Mouse (Mus musculus): ENCODE measurements around the gene Cubn.

Cubn gene

GRCm38 (mm10) chr2:13491734-13492133 lies at the start of gene Cubn:
Gene Cubn (minus strand): TSS chr2:13491813.
- DNase-seq, result peak; percentile 53 to 54

DNA sequence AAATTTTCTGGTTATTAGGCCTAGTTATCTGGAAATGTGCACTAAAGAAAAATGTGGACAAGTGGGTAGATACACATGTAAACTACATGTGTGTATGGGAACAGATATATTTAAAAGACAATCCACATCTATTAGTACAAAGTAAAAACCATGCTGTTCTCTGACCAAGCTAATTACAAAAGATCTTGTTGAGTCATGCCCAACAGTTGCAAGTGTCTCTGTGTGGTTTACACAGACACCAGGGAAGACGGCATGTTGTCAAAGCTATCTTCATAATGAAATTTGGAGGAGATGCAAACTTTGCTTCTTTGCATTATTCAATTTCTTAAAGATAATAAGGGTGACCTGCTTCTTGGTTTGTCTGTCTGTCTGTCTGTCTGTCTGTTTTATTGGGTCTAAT lies 48.2 kb upstream of the Cubn start:
- DNase-seq, result no peak

GRCm38 (mm10) chr2:13538704-13539377 lies 47.2 kb upstream of the Cubn start:
- no peak for DNase-seq

DNA sequence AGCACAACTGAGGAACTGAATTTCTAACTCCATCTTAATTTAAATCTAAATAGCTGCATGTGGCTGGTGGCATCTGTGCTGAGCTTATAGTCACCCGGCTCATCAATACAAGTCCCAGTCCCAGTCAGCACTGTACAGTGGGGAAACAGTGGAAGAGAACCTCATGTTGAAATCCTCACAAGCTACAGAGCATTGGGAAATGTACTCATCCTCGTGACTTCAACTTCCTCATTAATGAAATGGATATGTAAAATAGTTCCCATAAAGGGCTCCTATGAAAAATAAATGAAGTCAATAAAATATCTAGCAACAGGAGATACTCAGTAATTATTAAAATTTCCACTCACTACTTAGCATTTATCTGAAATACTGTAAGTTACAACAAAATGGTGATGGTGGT lies 46.6 kb upstream of the Cubn start:
- no peak for DNase-seq

DNA sequence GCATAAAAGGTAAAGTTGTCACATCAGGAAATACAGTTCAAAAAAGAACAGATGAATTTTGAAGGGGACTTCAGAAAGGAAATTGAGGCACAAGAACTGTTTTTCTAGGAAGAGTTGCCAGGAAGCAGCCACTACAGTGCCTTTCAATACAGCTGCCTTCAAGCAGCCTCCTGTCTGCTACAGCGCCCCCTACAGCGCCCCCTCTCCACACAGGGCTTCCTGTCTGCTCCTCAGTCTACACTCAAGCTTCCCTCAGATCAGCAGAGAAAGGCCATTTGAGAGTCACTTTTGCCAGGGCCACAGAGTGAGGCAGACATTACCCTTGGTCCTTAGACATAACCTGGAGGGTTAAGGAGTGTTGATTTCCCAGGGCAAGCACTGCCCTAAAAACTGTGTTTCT lies 46.1 kb upstream of the Cubn start:
- peak; percentile 20 to 41 for DNase-seq

DNA sequence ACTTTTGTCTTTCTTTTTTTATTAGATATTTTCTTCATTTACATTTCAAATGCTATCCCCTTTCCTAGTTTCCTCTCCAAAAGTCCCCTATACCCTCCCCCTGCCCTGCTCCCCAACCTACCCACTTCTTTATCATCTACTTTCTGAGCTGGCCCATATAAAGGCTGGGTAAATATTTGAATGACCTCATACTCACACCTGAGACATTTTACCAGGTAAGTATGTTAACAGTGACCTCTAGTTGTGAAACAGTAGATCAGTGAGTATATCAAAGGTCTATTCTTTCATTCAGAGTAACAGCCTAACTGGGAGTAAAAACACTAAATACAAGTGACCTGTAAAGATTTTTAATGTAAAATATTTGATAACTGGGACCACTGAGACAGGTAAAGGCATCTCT lies 45.1 kb upstream of the Cubn start:
- DNase-seq, result no peak

DNA sequence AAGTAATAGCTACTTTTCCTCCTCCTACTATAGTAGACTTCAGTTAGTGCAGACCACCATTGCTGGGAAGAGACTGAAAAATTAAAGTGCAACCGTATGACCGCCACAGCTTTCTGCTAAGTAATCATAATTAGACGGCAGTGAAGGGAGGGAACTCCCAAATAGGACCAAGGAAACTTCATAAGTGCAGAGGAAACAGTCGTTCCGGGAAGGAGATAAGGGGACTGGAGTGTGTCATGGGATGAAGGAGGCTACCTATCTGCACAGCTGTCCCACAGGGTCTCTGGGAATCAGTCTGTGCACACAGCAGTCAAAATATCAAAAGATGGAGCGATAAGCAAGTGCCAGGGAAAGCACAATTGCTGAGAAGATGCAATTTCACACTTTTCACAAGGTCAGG lies 39.0 kb upstream of the Cubn start:
- DNase-seq, result no peak

DNA sequence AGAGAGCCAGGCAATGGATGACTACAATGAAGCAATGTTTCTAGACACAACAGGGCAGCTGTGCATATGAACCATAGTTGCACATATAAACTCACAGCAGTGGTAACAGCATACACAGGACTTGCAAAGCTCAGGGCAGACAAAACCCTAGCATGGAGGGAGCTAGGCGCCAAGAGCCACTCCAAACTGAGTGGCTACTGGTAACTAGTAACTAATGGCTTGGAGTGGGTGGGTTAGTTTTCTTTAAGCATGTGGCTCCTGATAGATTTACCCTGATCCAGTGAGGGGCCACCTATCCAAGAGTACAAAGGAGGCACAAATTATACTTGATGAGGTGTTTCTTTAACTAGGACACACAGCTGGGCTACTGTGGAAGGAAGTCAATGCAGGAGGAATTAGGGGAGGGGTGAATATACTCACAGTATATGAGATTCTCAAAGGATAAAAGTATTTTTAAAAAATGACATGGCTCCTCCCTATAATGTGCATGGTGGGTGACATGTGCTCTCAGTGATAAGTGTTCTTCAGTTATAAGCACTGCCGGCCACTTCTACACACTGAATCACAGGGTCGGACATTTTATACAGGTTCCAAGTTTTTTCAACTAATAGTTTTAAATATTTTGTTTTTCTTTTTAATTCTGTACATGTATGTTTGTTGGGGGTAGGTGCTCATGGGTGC lies 37.8 kb upstream of the Cubn start:
- DNase-seq, result no peak

GRCm38 (mm10) chr2:13527531-13527930 lies 35.9 kb upstream of the Cubn start:
- no peak for DNase-seq

DNA sequence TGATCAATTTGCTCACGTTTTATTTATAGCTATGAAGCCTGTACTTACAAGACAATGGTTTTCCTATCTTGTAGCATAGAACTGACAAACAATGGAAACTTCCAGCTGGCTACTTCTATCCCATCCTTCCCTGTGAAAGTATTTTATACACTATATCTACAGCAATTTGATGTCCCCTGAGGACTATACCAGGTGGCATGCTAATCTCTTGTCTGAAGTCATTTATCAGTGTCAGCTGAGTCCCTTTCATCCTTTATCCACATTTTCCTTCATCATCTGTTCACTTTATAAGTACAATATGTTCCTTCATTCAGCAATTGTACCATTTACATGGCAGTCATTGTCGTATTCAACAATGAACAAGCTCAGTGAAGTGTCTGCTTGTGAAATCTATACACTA lies 35.5 kb upstream of the Cubn start:
- DNase-seq, result no peak

- DNase-seq, result no peak
These were observed 34.6 kb upstream of the Cubn start for GRCm38 (mm10) chr2:13526205-13526604.

- DNase-seq, result peak; percentile 50 to 71
These were observed 32.2 kb upstream of the Cubn start for GRCm38 (mm10) chr2:13523540-13524456.

DNA sequence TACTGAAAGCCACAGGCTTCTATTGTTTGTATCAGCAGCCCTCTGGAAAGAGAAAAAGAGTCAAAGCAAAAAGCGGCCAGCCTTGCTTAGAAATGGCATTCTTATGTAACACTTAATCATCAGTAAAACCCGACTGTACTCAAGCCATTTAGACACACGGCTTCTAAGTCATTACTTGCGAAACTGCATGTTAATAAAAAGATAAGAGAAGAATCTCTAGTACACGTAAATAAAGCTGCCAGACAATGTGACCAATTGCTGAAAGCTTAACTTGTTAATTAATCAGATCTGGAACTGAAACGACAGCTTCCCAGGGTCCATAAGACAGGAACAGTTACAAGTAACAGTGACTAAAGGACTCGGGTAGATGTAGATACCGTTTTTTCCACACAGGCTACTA lies 30.5 kb upstream of the Cubn start:
- DNase-seq, result no peak

- DNase-seq, result peak in 1 of 2 experiments; percentile 43
These were observed 23.3 kb upstream of the Cubn start for GRCm38 (mm10) chr2:13514949-13515348.

DNA sequence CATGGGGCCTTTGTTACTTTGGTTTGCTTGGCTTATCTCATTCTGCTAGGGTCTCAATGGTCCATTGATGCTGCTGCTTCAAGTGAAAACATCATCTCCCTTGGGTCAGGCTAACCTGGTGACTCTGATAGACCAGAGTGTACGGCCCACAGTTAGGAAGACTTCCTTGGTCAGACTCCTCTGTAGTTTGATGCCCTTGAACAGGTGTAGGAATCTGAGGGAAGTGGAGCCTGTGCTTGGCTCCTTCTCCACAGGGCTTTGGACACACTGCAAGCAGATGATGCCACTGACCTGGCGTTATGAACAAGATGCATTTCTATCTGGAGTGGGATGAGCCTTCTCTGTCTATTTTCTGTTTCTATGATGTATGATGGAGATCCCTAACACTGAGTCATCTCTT lies 11.1 kb upstream of the Cubn start:
- no peak for DNase-seq

DNA sequence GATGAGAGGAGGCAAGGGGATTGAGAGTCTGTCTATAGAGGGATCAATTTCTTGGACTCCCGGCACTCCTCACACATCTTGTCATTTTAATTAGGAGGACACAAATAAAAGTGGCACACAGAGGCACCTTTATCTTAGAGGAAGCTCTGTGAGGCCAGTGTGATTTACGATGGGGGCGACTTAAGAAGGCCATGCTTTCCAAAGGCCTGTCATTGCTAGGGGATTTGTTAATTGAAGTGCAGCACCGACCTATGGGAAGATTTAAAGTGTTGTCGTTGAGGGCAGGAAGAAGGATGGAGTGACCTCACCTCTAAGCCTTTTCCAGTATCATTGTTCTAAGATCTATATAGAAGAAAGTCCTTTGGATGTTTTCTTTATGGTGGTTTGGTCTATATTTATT lies 9.9 kb upstream of the Cubn start:
- no peak for DNase-seq

- no peak for DNase-seq
These were observed 8.8 kb upstream of the Cubn start for GRCm38 (mm10) chr2:13500298-13500999.

- DNase-seq, result no peak
These were observed 7.6 kb upstream of the Cubn start for GRCm38 (mm10) chr2:13499196-13499595.

- DNase-seq, result no peak
These were observed 4.5 kb upstream of the Cubn start for GRCm38 (mm10) chr2:13496087-13496486.

- DNase-seq, result no peak
These were observed 1.3 kb upstream of the Cubn start for GRCm38 (mm10) chr2:13492927-13493326.

- no peak for DNase-seq
These were observed 1.1 kb downstream of the Cubn start for GRCm38 (mm10) chr2:13490480-13490879.

- DNase-seq, result no peak
These were observed 5.1 kb downstream of the Cubn start for GRCm38 (mm10) chr2:13486470-13486869.

DNA sequence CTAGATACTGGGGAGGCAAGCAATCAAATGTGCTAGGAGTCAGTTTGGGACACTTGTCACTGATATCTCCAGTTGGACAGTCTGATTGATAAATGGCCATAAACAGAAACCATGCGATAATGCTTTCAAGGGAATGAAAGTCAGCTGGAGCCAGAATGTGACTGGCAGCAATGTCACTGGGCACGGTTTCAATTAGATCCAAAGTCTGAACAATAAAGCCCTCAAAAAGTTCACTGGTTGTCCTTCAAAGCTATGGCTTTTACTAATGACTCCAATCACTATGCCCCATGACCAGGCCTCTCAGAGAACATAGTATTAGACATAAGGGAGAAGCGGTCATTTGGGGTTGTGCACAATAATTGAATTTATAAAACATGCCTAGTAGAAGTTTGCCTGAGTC lies 7.0 kb downstream of the Cubn start:
- no peak for DNase-seq

All from kidney, postnatal 25 days (tissue).